Mouse (Mus musculus) urinary bladder, postnatal 25 days (tissue): ENCODE measurements around the gene Gm38100.

Experiments used
- DNase-seq: peaks from one replicate; pipeline ENCODE4 v3.0.0; 2022; ENCODE audit warnings: low spot score

The Gm38100 gene

DNA sequence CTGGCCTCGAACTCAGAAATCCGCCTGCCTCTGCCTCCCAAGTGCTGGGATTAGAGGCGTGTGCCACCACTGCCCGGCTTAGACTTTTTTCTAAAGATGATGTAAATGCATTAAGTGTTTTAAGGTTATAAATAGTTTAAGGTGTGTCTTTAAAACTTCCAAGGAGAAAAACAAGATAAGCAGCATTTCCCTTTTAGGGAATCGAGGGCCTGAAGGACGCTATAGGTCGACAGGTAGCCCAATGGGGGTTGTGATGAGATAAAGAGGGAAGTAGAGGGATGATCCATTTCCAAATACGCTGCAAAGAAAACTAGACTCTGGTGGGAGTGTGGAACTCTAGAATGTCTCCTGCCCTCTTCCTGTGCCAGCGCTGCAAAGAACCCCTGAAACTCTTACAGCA lies at the start of gene Gm38100:
Gm38100 (plus strand) TSS at position 301 of the 400 bp plus-strand sequence.
- DNase-seq: no peak

DNA sequence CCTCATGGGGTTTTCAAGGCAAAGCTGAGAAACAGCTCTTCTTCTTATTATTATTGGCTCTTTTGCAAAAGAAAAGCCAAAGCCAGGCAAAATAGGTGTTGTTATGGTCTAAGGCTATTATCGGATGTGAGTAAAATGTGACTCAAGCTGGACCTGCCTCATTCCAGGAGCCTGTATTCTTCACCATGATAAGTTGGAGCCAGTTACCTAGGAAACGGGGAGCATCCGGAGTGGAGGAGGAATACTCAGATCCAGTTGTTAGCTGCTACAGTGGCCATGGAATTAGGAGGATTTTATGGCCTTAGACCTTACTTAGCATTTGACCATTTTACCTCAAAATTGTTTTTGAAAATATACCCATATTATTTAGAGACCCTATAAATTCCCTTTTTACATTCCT lies 49.4 kb upstream of the Gm38100 start:
- no peak for DNase-seq

DNA sequence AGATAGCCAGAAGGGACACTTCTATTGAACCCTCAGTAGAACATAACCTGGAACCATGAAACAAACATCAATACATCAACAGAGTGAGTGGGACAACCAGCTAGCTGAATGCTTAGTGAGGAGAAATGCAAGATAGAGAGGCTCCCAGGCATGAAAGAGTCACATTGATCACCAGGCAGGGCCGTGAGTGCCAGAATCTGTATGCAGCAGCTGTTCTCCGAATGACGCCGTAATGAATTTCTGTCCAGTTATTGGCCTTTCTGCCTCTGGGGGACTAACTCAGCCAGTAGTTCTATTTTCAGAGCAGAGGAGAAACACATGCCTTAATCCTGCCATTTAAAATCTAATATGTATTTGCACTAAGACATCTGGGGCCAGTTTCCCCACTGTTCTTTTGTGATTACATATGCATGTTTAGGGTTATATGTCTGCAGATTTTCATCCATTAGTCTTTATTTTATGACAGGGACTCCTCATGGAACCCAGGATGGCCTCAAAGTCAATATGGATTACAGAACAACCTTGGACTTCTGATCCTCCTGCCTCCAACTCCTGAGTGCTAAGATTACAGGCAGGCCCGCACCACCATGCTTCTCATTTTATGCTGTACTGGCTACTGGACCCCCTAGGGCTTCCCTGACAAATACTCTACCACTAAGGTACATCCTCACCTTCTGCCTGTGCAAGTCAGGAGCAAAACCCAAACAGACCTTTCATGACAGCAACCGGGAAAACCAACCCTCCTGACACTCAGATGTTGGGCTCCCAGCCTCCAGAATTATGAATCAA lies 47.9 kb upstream of the Gm38100 start:
- DNase-seq: no peak

DNA sequence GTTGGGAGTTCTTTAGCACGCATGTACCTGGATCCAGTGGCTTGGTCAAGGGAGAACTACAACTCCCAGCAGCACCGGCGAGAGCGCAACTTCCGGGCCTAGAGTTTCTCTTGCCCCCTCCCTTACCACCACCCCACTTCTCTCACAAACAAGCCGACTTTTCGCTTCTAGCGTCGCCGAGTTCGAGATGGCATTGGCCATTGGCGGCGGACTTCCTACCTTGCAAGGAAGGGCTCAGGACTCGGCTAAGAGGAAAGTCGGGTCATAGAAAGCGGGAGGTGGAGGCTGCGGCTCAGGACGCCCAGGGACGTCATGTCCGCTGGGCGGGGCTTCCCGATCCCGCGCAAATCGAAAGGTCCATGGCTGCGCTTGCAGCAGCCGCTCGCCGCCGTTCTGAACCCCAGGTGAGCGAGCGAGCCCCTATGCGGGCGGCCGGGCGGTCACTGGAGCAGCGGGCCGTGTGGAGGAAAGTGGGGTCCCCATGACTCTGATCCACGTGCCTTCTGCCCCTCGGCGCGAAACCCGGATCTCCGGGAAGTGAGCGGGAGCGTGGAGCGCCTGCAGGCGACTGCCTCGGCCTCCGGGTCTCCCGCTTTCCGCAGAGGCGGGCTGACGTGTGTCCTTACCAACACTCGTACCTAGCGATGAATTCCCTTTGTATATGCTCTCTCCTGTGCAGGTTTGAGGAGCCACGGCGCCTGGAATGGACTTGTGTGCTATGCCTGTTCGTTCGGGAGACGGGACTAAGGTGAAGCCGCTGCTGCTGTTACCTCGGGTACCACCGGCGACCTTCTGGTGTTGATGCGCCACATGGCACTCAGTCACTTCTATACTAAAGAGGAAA lies 39.5 kb upstream of the Gm38100 start, which contains the start of gene Exo1:
Exo1 (plus strand) TSS at position 129 of the 844 bp plus-strand sequence.
- DNase-seq: peak; percentile 82

DNA sequence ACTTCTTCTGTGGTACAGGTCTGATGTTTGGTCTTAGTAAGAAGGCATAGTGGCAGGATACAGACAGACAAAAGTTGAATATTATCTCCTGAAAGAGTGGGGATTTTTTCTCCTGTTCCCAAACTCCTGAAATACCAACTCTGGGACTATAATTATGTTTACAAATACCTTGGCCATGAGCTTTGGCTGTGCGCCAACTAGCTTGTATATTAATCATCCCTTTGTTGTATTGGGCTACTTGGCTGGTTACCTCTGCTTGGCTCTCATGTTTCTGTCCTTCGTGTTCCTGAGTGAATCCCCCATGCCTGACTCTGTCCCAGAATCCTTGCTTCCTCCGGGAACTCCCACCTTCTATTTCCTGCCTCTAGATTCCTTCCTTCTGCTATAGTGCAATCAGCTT lies 36.7 kb upstream of the Gm38100 start:
- no peak for DNase-seq

DNA sequence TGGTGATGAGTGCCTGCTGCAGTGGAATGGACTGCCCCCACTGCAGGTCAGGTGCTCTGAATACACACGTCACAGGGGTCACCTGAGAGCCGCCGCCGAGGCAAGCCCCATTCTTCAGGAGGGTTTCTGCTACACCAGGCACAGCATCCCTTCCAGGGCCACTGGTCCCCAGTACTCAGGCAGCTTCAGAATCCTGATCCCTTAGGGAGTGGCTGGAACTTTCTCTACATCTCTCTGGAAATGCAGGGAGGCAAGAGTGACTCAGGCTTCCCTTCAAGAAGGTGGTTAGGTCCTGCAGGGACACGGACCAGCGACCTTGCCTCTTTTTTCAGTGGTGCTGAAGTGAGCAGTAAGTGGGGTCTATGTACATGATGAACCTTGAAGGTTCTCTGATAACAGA lies 26.9 kb upstream of the Gm38100 start:
- DNase-seq: no peak

DNA sequence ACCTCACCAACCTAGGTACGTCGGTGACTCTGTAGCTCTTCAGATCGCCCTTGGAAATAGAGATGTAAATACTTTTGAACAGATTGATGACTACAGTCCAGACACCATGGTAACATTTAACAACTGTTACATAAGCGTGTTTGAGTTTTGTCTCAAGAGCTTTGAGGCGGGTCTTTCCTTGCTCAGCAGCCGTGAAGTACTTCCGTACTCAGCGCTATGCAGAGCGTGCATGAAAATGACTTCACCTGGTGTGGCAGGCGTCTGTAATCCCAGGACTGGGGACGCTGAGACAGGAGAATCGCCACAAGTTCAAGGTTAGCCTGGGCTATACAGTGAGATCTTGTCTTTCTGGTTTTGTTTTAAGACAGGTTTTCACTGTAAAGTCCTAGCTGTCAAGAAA lies 26.4 kb upstream of the Gm38100 start:
- no peak for DNase-seq

DNA sequence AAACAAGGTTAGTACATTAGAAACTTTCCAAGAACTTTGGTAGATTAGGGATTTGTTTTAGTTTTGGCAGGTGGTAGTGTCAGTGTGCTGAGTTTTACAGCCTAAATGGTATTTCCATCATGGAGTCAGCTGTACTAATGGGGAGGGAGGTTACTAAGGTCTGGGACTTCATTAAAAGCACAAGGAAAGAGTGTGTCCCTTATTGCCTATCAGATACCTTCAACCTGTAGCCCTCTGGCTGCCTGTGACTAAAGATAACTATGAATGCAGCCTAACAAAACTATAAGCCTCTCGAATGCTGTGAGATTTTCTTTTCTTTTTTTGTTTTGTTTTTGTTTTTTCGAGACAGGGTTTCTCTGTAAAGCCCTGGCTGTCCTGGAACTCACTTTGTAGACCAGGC lies 8.9 kb upstream of the Gm38100 start:
- no peak for DNase-seq

DNA sequence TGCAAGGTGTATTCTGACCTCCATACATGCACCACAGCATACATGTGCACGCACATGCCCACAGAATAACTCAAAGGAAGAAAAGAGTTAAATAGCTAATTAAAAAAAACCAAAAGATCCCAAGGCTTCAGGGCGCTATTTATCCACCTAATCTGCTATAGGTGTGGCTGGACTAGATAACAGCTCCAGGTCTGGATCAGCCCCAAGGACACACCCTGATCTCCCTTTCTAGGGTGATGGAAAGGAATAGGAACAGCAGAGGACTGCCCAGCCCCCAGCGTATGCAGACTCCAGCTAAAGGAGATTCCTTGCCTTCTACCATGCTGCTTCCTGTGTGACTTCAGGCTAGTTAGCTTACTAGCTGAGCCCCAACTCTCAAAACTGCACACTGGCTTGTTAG lies 8.1 kb upstream of the Gm38100 start:
- no peak for DNase-seq

DNA sequence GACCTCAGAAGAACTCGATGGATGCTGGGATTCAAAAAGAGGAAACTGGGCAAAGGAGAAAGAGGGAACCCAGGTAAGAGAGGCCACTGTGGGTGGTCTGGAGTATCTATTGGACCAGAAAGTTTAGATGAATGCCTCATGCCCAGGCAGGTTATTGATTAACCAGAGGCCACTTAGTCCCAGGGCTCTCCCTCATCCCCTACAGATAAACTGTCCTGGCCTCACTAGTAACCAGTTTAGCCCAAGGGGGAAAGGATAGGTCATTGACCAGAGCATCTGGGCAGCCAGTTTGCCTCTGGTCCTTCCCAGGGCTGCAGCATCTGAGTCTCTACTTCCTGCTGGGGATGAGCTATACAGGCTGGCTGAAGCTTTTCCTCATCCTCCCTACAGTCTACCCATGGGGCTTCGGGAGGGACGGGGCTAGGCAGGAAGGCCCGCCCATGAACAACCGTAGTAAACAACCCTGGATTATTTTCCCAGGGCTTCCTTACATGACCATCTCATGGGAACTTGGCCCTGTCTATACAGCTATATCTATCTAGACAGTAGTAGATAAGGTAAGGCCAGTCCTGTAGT lies 6.3 kb upstream of the Gm38100 start:
- no peak for DNase-seq

DNA sequence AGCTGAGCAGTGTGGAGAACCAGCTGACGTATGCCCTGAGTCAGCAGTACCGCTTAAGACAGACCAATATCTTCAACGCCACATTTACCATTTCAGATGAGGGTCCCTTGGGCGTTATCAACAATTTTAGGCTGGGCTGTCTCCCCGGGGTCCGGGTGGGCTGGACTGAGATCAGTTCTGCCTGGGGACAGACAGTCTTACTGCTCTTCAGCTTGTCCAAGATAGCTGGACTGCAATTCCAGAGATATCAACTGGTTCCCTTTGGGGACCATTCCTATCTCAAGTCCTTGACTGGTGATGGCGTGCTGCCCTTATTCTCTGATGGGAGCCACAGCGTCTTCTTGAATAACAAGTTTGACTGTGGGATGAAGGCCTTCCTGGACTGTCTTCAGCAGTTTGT lies 962 bp downstream of the Gm38100 start:
- DNase-seq: no peak

DNA sequence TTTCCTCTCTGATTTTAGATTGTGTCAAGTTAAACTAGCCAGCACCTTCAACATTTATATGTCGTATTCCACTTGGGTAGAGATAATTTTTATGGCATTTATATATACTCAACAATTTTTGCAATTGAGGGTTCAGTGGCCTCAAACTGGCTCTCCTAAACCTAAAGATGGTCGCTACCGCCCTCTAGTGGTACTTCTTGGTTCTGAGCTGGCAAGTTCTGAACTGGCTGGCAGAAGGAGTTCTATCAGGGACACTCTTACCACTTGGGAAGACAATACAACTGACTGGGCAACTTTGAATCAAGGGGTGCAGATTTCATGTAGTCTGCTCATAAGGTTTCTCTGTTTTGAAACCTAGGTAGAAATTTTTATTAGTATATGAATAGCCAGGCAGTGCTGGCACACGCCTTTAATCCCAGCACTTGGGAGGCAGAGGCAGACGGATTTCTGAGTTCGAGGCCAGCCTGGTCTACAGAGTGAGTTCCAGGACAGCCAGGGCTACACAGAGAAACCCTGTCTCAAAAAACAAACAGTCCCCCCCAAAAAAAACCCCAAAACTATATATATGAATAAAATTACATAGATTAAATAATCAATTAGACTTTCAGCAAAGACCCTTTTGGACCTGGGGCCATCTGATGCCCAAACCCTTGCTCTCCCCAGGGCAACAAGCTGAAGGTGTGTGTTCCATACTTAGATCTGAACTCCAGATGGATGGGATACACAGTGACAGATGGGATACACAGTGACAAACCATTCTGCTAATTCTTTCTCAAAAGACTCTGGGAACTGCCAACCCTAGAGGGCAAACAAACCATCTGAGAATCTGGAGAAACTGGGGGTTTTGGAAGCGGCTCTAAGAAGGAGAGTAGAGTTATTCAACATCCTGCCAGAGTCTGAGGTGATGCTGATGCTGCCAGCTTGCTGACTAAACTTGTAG lies 4.0 kb downstream of the Gm38100 start:
- peak; percentile 73 for DNase-seq

DNA sequence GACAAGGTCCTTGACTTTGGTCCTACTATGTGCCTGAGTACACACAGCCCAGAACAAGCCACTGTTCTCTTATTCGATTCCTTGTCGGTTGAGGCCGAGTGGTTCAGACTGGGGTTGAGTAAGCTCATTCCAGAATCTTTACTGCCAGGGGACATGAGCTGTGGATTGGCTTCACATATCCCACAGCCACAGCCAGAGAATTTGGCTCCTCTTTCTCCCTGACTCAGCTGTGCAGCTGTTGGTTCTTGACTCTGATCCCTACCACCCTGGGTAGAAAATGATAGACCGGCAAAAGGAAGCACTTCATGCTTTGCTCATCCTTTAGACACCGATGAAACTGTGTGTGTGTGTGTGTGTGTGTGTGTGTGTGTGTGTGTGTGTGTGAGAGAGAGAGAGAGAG lies 11.3 kb downstream of the Gm38100 start:
- no peak for DNase-seq

DNA sequence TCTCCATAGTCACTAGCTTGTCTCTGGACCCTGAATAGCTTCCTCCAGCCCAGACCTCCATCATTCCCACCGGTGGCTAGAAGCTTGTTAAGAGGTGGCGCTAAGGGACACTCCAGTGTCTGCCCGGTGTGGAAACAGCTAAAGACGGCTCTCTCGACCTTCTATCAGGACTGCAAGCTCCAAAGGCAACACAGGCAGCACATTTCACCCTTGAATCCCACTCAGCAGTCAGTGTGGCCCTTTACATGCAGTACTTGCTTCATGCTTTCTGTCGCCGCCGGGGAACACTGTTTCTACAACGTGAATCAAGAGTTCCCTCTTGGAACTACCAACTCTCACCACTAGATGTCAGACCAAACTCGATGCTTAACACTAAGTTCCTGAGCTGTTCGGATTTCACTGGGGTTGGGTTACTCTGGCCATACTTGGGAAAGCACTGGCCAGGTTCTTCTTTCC lies 16.2 kb downstream of the Gm38100 start:
- peak; percentile 46 for DNase-seq

DNA sequence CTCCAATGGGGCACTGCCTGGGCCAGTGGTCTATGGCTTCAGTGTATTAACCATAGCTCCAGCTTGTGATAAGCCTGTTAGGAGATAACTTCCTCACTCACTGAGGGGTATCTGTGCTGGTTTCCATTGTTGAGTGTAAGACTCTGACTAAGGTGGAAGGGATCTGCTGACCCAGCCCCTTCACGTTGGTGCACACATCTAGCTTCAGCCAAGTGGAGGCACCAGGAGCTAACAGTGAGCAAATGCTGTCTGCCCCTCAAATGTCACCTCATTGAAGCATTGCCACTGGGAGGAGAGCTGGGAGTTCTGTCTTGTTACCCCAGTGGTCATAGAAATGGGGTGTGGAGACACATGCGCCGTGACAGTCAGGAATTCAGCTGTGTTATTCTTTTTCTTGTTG lies 18.6 kb downstream of the Gm38100 start:
- no peak for DNase-seq

DNA sequence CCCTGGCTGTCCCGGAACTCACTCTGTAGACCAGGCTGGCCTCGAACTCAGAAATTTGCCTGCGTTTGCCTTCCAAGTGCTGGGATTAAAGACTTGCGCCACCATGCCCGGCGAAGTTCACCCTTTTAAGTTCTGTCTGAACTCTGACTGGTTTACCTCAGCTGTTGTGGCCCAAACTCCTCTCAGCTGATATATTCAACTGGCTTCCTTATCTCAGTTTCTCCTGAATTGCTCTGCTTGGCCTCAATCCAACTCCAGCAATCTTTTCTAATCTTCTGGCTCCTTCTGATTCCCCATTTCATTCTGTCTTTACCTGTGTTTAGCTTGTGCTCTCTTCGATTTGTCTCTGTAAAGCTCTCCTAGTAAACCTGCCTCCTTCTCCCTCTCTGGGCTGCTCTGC lies 23.0 kb downstream of the Gm38100 start:
- DNase-seq: no peak

DNA sequence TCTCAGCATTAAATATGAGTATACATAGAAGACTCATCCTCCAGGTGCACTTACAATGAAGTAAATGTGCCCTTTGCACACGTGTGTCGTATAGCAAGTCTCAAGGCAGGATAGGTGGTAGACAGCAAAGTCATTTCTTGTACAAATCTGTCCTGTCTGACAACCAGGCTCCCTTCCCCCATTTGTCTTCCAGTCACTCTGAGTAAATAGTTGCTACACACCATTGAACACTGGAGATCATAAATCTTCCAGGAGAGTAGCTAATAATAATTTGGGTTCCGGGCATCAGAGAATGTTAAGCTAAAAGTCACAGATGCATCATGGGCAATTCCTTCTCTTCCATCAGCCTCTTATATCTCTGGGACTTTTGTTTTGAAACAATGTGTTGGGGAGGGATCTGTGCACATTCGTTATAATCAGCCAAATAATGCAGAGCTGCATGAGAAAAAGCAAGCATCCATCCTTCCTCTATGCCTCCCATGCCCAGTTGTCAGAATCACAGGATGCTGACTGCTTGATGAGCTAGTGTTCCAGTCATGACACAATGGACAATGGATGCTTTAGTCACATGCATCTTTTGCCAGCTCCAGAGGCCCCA lies 26.7 kb downstream of the Gm38100 start:
- no peak for DNase-seq

DNA sequence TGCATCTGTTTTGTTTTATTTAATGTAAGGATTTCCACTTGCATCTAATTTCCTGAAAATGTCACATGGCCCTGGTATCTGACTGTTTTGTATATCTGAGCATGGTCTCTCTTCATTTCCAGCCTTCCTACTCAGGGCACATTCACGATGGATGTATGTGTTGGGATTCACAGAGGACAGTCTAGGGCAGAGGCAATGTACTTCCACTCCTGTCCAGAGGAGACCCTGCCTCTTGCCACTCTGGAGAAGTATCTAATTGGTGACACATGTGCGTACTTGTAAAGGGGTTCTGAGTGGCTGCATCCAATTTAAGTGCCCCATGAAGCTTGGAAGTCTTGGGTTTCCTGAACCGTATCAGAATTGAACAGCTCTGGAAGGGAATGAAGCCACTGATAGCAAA lies 30.3 kb downstream of the Gm38100 start:
- no peak for DNase-seq

DNA sequence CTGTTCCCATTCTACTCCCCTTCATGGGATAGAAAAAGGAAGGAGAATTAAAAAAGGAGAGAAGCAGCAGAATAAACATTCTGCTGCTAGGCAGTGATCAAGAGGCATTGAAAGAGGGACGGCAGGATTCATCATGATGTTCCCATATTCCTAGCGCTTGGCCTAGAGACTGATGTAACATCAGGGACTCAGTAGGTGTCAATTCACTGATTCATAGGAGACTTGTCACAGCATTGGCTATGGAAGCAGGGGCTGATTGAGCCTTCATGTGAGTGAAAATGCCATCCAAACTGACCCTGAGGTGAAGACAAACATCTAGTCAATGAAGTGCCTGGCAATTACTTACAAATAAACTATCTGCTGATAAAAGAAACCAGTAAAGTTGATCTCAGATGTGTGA lies 30.7 kb downstream of the Gm38100 start:
- no peak for DNase-seq

DNA sequence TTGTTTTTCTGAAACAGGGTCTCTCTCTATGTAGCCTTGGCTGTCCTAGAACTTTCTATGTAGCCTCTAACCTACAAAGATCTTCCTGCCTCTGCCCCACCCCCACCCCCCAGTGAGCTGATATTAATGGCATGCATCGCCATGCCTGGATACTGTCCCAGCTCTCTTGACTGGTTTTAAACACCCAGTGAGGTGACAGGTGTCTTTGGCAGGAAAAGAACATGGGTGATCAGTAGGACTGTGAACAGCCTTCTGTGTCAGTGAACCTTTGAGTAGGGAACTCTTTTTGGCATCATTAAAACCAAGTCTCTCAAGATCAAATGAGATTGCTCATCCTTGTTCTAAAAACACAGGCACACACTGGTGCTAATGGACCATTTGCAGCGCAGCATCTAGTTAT lies 41.7 kb downstream of the Gm38100 start:
- DNase-seq: no peak

DNA sequence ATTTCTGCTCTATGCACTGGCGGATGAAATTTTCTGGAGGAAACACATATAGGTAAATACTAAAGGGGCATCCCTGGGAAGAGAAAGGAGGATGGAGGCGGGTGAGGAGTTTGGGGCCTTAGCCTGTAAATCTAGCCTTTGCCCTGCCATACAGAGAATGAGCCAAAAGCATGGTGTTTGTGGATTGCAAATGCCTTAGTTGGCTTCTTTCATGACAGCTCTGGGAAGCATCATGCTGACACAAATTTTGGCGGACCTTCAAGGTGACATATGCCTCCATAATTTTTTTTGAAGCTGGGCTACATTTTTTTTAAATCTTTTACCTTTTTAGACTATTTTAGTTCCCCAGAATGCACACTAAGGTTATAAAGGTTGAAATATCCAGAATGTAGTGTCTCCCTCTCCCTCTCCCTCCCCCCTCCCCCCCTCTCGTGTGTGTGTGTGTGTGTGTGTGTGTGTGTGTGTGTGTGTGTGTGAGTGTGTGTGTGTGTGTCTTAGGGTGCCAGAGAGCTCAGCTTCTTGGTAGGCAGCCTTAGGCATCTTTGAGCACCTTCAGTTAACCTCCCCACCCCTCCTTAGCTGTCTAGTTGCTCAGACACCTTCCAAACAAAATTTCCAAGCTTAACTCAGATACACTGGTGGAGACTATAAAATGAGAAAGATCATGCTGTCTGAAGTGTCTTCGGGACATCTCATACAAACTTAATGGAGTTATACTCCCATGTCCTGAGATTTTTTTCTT lies 47.0 kb downstream of the Gm38100 start:
- DNase-seq: no peak
